Mouse (Mus musculus) B cell, adult 2 months (primary cell): Measurements from ENCODE around the gene Dnm3.

Source experiments
- DNase-seq, 2 experiments: peaks; one replicate each; pipeline ENCODE4 v3.0.0; 2022

Dnm3 gene

DNA sequence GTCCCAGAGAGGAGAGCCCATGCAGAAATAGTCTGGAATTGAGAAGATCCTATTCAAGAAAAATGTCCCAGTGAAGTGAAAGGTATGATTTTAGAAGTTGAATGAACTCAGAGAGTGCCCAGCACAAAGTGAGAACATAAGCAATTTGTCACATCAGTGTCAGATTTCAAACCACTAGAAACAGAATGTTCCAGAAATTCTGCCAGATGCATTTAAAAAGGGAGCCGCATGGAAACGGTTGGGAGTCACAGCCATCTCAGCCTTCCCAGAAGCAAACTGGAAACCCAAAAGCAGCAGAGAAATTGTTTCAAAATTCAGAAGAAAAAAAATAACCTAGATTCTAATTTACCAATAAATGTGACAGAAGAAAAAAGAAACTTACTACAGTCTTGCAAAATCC, 154.7 kb downstream of the Dnm3 start:
- no peak for DNase-seq

DNA sequence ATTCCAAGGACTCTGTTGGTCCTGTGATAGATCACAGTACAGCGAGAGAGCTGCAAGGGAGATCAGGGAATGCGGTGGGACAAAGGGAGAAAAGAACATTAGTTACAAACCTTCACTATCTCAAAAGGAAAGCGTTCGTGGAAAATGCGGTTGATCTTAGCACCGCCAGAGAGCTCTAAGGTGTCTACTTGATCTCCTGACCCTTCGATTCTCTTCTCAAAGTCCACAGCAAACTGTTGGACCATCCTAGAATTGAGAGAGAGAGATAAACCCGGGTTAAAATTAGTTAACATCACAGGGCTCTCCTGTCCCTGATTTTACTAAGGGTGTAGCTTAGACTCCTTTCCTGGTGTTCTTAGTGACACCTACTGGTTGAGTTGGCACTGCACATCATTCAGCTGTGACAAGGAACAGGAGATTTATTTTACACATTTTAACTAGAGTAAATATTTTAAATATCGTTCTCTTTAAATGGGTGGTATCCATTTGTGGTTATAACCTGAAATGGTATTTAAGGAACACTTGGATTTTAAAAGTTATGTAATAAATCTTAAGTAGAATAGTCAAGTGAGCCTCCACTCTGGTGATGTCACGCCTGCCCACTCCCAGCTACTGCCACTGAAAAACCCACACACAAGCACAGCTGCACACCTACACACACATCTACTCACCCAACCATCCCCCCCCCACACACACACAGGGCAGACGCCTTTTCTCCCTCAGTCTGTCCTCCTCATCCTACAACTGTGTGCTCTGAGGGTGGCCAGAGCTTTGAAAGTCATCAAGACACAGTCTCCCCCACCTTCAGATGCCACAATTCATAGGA, 164.2 kb downstream of the Dnm3 start:
- DNase-seq, result peak; percentile 3 to 22

DNA sequence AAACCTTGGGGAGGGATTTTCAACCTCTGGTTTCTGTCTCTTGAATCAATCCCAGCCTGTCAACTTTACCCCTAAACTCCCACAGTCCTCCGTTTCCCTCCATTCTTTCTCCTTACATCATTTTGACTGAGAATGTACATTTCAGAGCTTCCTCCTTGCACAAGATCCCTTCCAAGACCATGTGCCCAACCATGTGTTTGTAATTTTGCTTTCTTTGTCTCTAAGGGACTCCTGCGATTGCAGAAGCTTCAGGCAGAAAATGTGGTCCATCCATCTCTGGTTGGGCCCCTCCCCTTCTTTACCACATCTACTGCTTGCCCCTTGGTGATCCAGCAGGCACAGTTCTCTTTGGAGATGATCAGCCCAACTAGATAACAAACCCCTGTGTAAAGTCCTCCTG, 165.2 kb downstream of the Dnm3 start:
- DNase-seq, result no peak

DNA sequence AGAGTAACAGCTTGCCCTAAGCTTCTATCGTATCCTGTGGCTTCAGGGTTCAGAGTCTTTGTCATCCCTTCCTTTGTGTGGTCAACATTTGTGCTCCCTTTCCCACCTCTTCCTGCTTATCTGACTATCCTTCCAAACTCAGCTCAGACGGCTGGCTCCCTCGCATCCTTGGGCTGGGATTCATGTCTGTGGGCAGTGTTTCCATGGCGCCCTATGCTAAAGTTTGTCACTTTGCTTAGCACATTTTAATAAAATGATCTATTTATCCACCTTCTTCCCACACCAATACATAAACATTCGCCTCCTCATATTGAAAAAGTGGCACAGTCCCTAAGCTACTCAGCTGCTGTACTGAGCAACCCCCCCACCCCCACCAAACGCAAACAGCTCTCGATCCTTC, 165.7 kb downstream of the Dnm3 start:
- DNase-seq, result no peak

DNA sequence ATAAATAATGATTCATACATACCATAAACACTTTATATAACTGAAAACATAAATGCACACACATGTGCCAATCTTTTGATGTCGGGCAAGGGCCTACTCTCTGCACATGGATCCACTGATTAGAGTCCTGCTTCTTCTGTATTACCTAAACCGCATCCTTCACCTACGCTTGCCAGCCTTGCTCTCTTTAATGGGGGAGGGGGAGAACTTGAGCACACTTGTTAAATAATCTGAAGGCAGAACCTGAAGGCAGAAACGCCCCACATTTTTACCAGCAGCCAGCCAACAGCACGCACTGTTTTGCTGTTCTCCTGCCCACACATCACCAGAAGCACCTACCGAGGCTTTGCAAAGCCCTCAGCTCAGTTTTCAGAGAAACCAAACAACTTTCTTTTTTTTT, 172.6 kb downstream of the Dnm3 start:
- DNase-seq, result no peak

DNA sequence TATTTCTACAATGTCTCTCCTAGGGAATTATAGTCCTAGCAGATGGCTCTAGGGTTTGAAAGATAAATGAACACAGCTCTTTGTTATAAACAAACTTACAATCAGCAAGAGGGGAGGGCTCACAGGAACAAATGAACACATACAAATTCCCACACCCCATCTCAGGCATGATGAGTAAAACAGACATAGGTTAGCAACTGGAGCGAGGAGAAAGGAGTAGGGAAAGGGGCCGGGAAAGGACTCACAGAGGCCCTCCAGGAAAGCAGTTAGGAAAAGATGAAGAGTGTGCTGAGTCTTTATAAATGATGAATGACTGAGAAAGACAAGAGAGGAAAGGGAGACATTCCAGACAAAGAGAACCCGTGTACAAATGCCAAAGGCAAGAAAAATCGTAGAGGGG, 175.4 kb downstream of the Dnm3 start:
- no peak for DNase-seq

DNA sequence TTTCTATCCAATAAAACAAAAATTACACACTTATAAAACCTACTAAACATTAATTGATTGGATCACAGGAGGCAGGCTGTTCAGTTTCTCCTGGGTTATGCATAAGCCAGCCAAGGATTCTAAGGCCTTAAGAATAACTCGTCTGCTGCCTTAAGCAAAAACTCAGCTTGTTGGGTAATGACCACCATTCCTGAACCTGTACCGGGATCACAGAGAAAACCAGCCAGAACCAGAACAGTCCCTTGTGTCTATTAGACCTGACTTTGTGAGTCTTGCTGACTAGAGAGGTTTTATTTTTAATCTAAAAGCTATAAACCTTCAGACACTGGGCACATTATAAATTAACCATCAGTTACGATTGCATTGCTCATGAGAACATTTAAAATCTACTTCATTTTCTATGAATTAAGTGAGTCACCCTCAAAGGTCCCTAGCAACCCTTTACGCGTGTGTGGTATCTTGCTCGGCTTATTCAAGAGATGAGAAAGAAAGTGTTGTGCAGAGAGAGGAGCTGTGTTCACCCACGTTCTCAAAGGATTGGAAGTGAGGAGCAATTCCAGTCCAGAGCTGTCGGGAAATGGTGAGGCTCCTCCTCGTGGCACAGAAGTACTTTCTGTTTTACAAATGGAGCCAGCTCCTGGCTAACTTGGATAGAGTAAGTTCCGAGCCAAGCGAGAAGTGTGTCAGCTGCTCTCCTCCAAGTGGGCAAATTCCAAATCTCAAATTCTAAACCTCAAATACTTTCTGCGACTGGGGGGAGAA, 178.1 kb downstream of the Dnm3 start:
- DNase-seq, result no peak

DNA sequence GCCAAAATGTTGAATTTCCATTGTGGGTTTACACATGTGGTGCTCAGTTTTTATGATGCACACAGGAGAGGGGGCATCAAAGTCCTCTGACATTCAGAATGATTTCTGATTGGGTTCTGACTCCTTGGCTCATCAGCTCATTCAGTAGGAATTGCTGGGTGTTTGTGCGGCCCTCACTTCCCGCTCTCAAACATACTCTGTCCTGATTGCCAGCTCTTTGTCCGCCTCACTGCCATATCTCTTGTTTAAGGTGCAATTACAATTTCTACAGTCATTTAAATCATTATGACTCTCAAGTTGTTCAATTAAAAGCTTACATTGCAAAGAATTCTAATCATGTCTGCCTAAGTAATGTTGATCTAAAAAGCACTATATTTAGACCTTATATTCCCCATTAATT, 179.3 kb downstream of the Dnm3 start:
- no peak for DNase-seq

DNA sequence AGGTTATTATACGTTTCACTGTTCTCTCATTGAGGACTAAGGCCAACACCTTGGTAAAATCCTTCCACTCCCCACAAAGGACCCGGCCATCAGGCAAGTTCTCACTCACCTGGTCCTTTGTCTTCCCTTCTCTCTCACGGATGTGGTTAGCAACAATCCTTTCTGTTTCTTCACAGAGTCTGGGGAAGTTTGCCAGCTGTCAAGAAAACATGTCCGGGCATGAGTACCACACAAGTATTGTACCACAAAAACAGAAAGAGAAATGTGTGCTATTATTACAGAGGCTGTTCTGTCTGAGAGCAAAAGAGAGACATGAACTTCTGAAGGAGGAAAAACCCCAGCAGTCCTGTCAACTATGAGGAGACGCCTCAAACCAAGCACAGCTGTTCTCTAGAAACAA, 182.4 kb downstream of the Dnm3 start:
- no peak for DNase-seq

DNA sequence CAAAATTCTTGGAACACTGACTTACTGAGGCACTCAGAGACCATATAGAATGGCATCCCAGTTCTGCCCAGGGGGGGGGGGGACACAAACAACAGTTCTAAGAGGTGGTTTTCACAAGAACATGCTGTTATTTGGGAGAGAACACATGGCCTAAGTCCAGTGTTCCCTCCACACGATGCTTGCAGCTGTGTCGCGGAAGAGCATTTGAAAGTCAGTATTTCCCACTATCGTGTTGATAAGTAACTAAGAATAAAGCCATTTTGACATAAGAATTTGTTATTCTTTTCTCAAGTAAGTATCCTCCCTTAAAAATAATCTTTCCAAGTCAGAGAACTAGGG, 183.3 kb downstream of the Dnm3 start:
- DNase-seq, result no peak

DNA sequence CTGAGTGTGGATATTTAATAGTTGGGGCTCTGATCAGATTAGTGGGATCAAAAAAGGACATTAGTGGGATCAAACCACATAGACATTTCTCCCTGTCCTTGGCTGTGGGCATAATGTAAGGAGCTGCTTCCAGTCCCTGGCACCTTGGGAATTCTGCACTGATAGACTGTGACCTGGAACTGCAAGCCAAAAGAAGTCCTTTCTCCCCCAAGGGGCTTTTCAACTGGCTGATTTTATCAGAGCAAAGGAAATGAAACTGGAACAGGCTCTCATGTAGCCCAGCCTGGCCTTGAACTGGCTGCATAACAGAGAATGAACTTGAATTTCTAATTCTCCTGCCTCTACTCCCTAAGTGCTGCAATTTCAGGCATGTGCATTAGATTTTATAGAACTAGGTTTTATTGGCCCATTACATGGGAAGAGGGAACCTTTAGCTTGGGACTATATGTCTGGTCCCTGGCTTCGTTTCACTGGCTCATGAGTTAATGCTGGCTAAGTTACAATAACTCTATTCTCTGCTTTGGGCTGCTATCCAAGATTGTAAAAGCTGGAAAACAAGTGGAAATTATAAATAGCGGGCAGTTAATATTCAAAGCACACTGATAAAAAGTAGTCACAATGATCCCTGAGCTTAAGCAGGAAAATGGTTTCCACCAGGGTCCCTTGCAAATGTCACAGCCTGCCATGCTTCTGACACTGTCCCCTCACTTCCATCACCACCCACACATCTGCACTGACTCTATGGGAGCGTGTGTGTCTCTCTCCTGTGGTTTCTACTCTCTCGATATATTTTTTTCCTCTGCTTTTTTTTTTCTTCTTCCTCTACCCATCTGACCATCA, 183.9 kb downstream of the Dnm3 start:
- no peak for DNase-seq

DNA sequence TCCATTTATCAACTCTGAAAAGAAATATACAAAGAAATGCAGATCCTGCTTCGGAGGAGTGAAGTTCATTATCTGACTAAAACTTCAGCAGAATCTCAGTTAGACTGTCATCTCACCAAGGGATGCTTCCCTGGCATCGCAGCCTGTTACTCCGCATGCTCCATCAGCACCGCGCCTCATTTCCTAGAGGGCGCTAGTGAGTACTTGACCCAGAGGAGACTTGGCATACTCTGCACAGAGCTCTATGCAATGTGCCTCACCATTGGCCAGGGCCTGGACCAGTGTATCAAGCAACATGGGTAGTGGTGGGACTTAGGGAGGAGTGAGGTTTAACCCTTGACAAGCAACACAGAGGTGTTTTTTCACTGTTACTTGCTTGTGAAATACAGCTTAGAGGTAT, 190.9 kb downstream of the Dnm3 start:
- peak; percentile 12 to 17 for DNase-seq

DNA sequence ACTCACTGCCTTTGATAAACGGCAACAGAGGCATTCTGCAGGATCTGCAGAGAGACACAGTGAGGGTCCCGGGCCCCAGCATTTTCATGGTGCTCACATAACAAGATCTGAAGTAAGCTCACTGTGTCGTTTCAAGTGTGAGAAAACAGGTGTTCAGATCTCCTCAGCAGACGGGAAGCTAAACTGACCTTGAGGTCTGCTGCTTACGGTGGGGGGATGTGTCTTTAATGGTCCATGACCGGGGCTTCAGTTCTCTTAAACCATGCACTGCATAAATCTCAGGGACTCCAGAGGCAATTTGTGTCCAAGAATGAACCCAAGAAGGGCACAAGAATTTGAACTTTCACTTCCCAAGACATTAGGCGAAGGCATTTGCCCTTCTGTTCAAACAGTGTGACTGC, 195.9 kb downstream of the Dnm3 start:
- no peak for DNase-seq

DNA sequence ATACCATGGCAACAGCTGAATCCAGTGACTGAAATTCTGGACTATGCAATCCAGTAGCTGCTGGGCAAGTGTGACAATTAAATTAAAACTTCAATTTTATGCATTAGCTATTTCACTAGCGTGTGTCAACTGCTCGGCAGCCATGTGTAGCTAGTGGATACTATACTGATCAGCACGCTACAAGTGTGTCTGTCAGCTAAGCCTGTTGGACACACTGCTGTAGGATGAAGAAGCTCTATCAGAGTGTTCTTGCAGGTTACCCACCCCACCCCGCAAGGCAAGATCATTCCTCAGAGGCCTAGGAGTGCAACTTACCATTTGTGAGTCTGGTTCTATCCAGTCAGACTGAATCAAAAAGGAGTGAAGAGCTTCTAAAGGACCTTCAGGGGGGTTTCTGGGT, 197.8 kb downstream of the Dnm3 start:
- DNase-seq, result no peak

DNA sequence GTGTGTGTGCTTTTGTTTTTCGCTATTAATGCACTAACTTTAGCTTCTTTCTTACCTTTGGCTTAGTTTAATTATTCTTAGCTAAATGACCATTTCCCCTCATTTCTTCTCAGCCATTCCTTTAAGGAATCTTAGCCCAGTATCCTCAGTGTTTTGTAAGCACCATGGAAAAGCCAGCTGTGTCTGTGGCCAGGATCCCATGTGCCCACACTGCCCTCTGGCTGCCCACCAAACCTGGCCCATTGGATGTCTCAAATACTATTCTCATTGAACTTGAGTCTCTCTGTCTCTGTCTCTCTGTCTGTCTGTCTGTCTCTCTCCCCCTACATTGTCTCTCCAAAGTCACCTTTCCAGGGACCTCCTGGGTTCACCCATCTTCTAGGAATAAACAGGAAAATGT, 201.8 kb downstream of the Dnm3 start:
- no peak for DNase-seq

DNA sequence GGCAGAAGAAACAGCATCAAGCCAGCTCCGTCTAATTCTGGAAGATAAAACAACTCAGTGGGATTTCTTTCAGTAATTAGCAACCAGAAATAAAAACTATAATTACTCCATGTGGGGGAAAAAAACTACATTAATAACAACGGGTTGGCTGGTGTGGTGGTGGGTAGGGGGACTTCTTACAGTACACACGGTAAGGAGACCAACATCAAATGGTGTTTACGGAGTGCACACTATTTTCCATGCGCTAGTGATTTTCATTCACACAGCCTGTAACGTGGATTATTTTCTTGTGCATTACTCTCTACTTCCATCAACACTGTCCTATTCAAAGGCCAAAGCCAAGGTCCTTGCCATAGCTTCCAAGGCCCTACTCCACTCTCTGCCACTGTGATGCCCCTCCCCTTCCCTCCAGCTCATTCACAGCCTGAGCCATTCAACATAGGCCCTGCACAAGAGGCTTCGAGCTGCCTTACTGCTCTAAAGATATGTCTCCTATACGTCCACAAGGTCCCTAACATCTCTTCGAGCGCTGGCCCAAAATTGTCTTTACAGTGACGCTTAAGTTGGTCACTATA, 203.1 kb downstream of the Dnm3 start:
- DNase-seq, result no peak

DNA sequence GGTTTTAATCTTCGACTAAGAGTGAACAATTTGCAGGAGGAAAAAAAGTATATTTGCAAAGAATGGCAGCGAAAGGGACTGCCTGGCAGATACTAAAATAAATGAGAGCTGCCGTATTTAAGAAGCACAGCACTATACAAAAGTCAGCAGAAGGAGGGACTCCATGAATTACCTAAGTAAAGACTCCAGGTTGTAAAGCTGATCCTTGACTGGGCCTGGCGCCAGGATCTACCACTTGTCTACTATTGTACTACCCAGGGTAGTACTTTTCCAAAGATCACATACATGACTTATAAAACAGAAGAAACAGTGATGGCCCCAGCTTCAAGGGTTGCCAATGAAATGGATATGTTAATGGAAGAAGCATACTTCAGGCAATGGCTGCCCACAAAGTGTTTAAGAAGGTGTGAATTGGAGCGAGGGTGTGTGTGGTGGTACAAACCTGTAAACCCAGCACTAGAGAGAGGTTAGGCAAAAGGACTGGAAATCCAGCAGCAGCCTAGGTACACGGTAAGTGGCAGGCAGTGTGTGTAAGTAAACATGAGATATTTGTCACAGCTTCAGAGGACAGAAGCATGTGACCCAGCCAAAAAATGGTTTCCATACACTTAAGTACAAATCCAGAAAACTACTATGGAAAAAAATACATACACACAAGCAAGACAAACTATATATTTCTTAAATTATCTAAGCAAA, 220.8 kb downstream of the Dnm3 start:
- no peak for DNase-seq

DNA sequence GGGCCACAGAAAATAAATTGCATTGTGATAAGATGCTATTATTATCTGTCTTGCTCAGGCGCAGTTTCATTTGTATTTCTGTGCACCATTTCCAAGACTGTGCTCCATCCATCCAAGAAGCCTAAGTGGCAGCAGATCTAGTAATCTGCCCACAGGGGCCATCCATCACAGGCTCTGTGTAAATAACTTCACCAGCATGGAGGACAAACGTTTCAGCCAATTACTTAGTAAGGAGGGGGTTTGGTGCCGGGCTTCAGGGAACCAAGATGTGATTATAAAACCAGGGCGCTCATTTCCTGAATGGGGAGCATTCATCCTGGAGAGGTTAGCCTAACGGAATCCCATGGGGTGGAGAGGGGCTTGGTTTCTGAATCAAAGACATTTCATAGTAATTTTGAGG, 222.9 kb downstream of the Dnm3 start:
- DNase-seq, result no peak

DNA sequence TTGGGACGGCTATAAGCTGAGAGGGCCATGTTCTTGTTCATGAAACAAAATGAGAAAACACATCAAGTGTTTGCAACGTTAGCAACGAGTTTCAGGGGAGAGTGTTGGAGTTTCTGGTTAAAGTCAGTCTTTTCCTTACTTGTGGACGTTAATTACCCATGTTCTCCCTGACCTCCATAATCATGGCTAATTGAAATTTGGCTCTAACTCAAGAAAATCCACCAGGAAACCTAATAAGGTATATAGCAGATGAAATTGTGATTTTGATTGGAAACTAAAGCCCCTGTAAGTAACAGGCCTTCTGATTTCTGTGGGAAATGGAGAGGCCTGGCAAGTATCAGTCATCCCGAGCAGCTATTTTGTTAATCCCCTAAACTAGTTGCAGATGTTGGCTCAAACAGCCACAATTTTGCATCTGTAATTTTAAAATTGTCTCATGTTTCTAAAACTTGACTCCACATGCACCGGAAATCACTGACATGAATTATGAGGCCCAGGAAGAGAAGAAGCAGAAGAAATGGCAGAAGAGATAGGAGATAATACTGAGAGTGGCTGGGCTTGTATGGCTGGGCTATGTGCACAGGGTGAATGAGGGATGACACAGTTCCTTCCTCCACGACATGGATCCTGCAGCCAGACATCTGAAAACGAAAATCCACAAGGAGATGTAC, 223.7 kb downstream of the Dnm3 start:
- DNase-seq, result no peak

DNA sequence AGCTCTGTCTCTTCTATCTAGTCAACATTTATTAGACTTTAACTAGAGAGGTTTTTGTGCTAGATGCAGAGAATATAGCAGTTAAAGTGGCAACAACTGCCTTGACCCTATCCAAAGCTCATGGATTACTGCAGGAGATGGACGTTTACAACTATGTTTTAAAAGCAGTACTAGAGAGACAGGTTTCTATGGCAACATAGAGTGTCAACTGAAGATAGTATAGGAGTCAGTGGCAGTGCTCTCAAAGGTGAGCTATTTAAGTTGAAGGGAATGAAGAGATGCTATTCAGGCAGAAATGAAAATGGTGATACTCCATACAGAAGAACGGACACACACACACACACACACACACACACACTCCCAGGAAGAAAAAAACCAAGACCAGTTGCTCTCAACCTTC, 225.0 kb downstream of the Dnm3 start:
- no peak for DNase-seq

DNA sequence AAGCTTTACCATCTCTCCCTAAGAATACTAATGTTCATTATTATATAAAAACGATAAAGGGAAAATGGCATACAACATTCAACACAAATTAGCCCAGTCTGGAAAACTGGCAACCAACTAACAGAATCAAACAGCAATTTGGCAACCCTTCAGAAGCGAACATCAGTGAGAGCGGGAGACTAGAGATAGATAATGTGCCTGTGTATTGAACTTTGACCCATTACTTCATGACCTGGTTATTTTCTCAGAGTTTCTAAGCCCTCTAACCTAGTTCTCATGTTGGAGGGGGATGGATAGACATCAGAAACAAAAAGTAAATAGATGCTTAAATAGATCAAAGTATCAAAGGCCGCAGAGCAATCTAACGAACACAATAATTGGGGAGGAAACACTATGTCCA, 230.6 kb downstream of the Dnm3 start:
- no peak for DNase-seq

DNA sequence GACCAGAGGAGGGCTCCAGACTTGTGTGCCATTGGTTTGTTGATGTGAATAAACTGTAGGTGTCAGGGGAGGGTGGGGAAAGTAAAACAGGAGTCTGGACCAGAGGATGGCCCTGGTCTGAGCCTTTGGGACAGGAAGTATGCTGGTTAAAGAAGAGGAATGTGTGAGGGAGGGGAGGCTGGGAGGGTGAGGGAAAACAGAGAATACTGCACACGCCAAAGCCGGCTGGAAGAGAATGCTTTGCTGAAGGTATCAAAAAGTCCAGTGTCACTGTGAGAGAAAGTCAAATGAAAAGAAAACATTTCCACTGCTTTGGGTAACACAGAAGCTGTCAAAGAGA, 234.2 kb downstream of the Dnm3 start:
- DNase-seq, result no peak
